Mouse (Mus musculus) thymus, postnatal 25 days (tissue): ENCODE measurements at regions not wholly inside any gene's neighbourhood (a gene's known extent, or its start where the extent isn't known, plus 50 kb on each side); places are given as distances from the start of the nearest gene placed in this dataset.
"Not testable (repeated sequence)": the region's sequence is repeated elsewhere in the genome, so short reads cannot be mapped to it uniquely, and the experiment has no call there.

Experiments used
- DNase-seq: peaks from one replicate; pipeline ENCODE4 v3.0.0; 2022

GRCm38 (mm10) chr13:44635221-44636007 is 93.9 kb upstream of the Jarid2 start:
- peak; percentile 34 for DNase-seq

- DNase-seq: no peak
Observed at GRCm38 (mm10) chr13:44636008-44636335, 93.3 kb upstream of the Jarid2 start.

- no peak for DNase-seq
Observed at GRCm38 (mm10) chr13:44642361-44642760, 86.9 kb upstream of the Jarid2 start.

- DNase-seq: no peak
Observed at GRCm38 (mm10) chr13:44650052-44650451, 79.2 kb upstream of the Jarid2 start.

GRCm38 (mm10) chr13:44651259-44652238 is 77.7 kb upstream of the Jarid2 start:
- no peak for DNase-seq

GRCm38 (mm10) chr13:44657905-44658414 is 71.3 kb upstream of the Jarid2 start:
- no peak for DNase-seq

GRCm38 (mm10) chr13:44659861-44660260 is 69.4 kb upstream of the Jarid2 start:
- DNase-seq: no peak

- DNase-seq: no peak
Observed at GRCm38 (mm10) chr13:44663062-44663461, 66.2 kb upstream of the Jarid2 start.

GRCm38 (mm10) chr13:44663730-44664129 is 65.5 kb upstream of the Jarid2 start:
- DNase-seq: no peak

GRCm38 (mm10) chr13:44669761-44670160 is 59.5 kb upstream of the Jarid2 start:
- DNase-seq: no peak

GRCm38 (mm10) chr13:44673337-44673966 is 55.8 kb upstream of the Jarid2 start:
- DNase-seq: no peak

GRCm38 (mm10) chr13:44673967-44674357 is 55.3 kb upstream of the Jarid2 start:
- DNase-seq: peak; percentile 14

- DNase-seq: no peak
Observed at GRCm38 (mm10) chr13:44674926-44675650, 54.2 kb upstream of the Jarid2 start.

GRCm38 (mm10) chr13:44676041-44676440 is 53.2 kb upstream of the Jarid2 start:
- no peak for DNase-seq

GRCm38 (mm10) chr13:44678121-44678520 is 51.2 kb upstream of the Jarid2 start:
- no peak for DNase-seq

- DNase-seq: not testable (repeated sequence)
Observed at GRCm38 (mm10) chr13:44679457-44679856, 49.8 kb upstream of the Jarid2 start.
